Mouse (Mus musculus) MEL (cell line): ENCODE results near the gene 4930522L14Rik.
"Not testable (repeated sequence)": the region's sequence is repeated elsewhere in the genome, so short reads cannot be mapped to it uniquely, and the experiment has no call there.

Source experiments
- CTCF ChIP-seq, 3 experiments: IDR thresholded peaks in 2 of 3; conservative IDR thresholded peaks in 1 of 3; 2 replicates each; pipeline ENCODE4 v1.5.1; 2011 to 2012; ENCODE audit warnings: low read length in 3 of 3, low read depth in 2 of 3, mild to moderate bottlenecking in 2 of 3, improper control_type of control experiment in 1 of 3, inconsistent platforms in 1 of 3, mixed read lengths in 1 of 3, moderate library complexity in 1 of 3; ENCODE audit not compliant: control insufficient read depth in 1 of 3, insufficient read depth in 1 of 3, poor library complexity in 1 of 3, severe bottlenecking in 1 of 3
- E2F4 ChIP-seq: IDR thresholded peaks from 2 replicates; pipeline ENCODE4 v1.6.1; 2011; ENCODE audit warnings: low read depth, low read length, improper control_type of control experiment, borderline replicate concordance
- MAZ ChIP-seq: IDR thresholded peaks from 2 replicates; pipeline ENCODE4 v1.6.1; 2012; ENCODE audit warnings: low read depth, mild to moderate bottlenecking, inconsistent platforms, low read length, improper control_type of control experiment
- POLR2A ChIP-seq, 2 experiments: IDR thresholded peaks; 2 replicates each; pipeline ENCODE4 v1.6.1; 2011 to 2012; ENCODE audit warnings: low read length in 2 of 2, mild to moderate bottlenecking in 2 of 2, control low read depth in 1 of 2, improper control_type of control experiment in 1 of 2, low read depth in 1 of 2, moderate library complexity in 1 of 2; ENCODE audit not compliant: control insufficient read depth in 1 of 2, insufficient read depth in 1 of 2, poor library complexity in 1 of 2
- SIN3A ChIP-seq: IDR thresholded peaks from 2 replicates; pipeline ENCODE4 v1.6.1; 2012; ENCODE audit warnings: low read length, improper control_type of control experiment, inconsistent platforms
- TAL1 ChIP-seq: IDR thresholded peaks from 2 replicates; pipeline ENCODE4 v1.6.1; 2012; ENCODE audit warnings: mild to moderate bottlenecking, inconsistent platforms, low read length, moderate library complexity, mixed read lengths
- TCF12 ChIP-seq: IDR thresholded peaks from 2 replicates; pipeline ENCODE4 v1.6.1; 2014; ENCODE audit warnings: low read depth, mild to moderate bottlenecking, inconsistent platforms, low read length, improper control_type of control experiment, moderate library complexity
- UBTF ChIP-seq: IDR thresholded peaks from 2 replicates; pipeline ENCODE4 v1.6.1; 2012; ENCODE audit warnings: low read depth, mild to moderate bottlenecking, inconsistent platforms, low read length, improper control_type of control experiment, moderate library complexity, borderline replicate concordance; ENCODE audit not compliant: insufficient read depth
- USF1 ChIP-seq: IDR thresholded peaks from 2 replicates; pipeline ENCODE4 v1.6.1; 2014; ENCODE audit warnings: low read depth, mild to moderate bottlenecking, inconsistent platforms, low read length, improper control_type of control experiment, moderate library complexity
- ZNF384 ChIP-seq: IDR thresholded peaks from 2 replicates; pipeline ENCODE4 v1.6.1; 2012; ENCODE audit warnings: low read depth, mild to moderate bottlenecking, inconsistent platforms, low read length, improper control_type of control experiment

DNA sequence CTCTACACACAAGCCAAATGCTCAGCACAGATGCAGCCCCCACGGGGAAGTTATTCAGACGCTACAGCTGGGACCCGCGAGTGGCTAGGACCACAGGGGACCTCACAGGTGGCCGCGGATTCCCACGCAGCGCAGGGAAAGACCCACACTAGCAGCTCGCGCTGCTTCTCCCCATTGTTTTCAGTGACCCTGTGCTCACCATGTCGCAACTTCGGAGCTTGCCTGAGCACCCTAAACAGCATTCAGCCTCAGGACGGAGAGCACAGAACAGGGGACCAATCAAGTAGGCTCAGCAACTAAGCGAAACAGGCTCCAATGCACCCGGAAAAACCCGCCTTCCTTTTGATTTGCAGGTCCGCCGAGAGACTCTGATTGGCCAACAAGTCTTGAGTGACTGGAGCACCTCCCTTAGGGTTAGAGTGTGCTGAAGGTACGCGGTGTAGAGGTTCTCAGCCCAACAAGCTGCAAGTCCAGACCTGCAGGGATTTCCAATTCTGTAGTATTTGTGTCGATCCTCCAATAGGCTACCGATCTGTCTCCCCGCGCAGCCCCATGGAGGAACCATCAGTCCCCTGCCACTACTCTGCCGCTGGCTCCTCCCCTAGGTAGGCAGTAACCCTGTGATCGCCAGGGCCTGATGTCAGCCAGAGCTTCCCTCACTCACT is 61.0 kb downstream of the 4930522L14Rik start, which contains the start of gene 5430403G16Rik:
- not testable (repeated sequence) for TF ChIP-seq TAL1; UBTF; ZNF384; CTCF (IDR thresholded peaks at IDR 0.05 in 2 of 3, conservative IDR thresholded peaks at IDR 0.05 in 1 of 3; ENCODE audit: control insufficient read depth in 1 of 3, insufficient read depth in 1 of 3, low read depth in 2 of 3, low read length in 3 of 3, poor library complexity in 1 of 3, severe bottlenecking in 1 of 3); USF1; MAZ; E2F4
- TF ChIP-seq POLR2A (IDR thresholded peaks at IDR 0.05; ENCODE audit: control insufficient read depth in 1 of 2, insufficient read depth in 1 of 2, low read depth in 1 of 2, low read length in 2 of 2, poor library complexity in 1 of 2) (peak; percentile 43 to 65; a peak in 2 of 4 replicates), SIN3A (peak; percentile 46; the same call in 1 of the 2 replicates), TCF12 (0 out of 2 replicates have a peak, but pooled peaks have one; percentile 7)
